Mouse (Mus musculus) intestine, embryonic 14.5 days (tissue): Measurements from ENCODE around the gene Sbf1. TPM values are rescaled to one million over a fixed set of nuclear protein-coding genes. Genes with fewer than 3 reads are reported as not detected.

Experiments
- ATAC-seq: fragments of 200-750 bp; cut with Nextera tagmentation; replicated peaks from 2 replicates; pipeline ENCODE4 v1.8.0; 2017; ENCODE audit warnings: low read depth, moderate number of reproducible peaks, moderate TSS enrichment, moderate library complexity; ENCODE audit not compliant: low FRiP score, low TSS enrichment
- DNase-seq: peaks from one replicate; pipeline ENCODE4 v3.0.0-alpha.2; 2018; ENCODE audit warnings: low spot score
- H3K27ac ChIP-seq: fragments of 300-500 bp; sonication (generic); 2 replicates; pipeline ENCODE4 v1.5.1; 2014; ENCODE audit warnings: low read depth, mild to moderate bottlenecking, control low read depth
- H3K27me3 ChIP-seq: fragments of 300-500 bp; sonication (generic); replicated peaks from 2 replicates; pipeline ENCODE4 v1.6.1; 2014; ENCODE audit warnings: low read length, control low read depth; ENCODE audit not compliant: control insufficient read depth, insufficient read depth
- H3K36me3 ChIP-seq: fragments of 300-500 bp; sonication (generic); 2 replicates; pipeline ENCODE4 v1.6.1; 2014; ENCODE audit warnings: low read length, control low read depth; ENCODE audit not compliant: control insufficient read depth, insufficient read depth
- H3K4me1 ChIP-seq: fragments of 300-500 bp; sonication (generic); replicated peaks from 2 replicates; pipeline ENCODE4 v1.6.1; 2014; ENCODE audit warnings: low read length, control low read depth, mixed read lengths; ENCODE audit not compliant: control insufficient read depth, insufficient read depth
- H3K4me2 ChIP-seq: fragments of 300-500 bp; sonication (generic); 2 replicates; pipeline ENCODE4 v1.6.1; 2014; ENCODE audit warnings: low read length
- H3K4me3 ChIP-seq: fragments of 300-500 bp; sonication (generic); 2 replicates; pipeline ENCODE4 v1.5.1; 2014; ENCODE audit warnings: low read depth, low read length, control low read depth, mixed read lengths
- H3K9ac ChIP-seq: fragments of 300-500 bp; sonication (generic); 2 replicates; pipeline ENCODE4 v1.6.1; 2014; ENCODE audit warnings: mild to moderate bottlenecking, low read length
- H3K9me3 ChIP-seq: fragments of 300-500 bp; sonication (generic); 2 replicates; pipeline ENCODE4 v1.6.1; 2016; ENCODE audit warnings: low read length, control low read depth; ENCODE audit not compliant: control insufficient read depth
- WGBS: fragments of 180-500 bp; shearing (Covaris S2); extraction: QIAGEN DNeasy Blood & Tissue Kit; methylation state at CpG from one replicate; pipeline ENCODE4 v1.1.7; 2014; 5-methylcytosine and 5-hydroxymethylcytosine counted together
- polyA plus RNA-seq: library from polyadenylated mRNA; unstranded; fragments of >200 nt; fragmentation: Nextera tagmentation; extraction: Ambion mirVana; gene quantifications from 2 replicates; pipeline ENCODE4 v1.2.1, GENCODE M21; 2014

Sbf1 gene
- polyA plus RNA-seq, 1 experiment from 2014 or later, result 53.6 TPM

DNA sequence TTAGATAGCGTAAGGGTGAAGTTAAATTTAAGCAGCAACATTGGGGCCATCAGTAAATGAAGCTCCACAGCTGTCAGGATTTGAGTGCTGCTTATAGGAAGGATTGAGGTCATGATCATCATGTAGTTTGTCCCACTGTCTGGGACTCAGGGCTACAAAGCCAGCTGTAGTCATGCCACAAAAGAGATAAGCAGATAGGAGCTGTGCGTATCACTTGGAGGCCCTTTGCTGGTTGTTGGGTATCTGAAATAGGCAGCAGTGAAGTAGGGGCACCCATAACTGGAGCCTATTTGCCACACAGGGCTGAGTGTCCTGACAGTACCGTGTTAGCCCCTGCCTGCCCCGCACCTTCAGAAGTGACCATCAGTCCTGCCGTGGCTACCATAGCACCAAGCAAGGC lies 29.6 kb downstream of the Sbf1 start:
- Histone ChIP-seq H3K27me3 (no peaks in the 10 kb centered on the region), H3K27ac (no peak overlapping the region), H3K4me2 (no peak overlapping the region), H3K4me1 (no peaks in the 10 kb centered on the region), H3K9me3 (no peaks in the 10 kb centered on the region), H3K36me3 (peaks cover 80% of the 10 kb centered on the region), H3K9ac (no peak overlapping the region), H3K4me3 (no peak overlapping the region)
- DNase-seq (no peak), ATAC-seq (no peak)
- WGBS, result 95% methylated on average over 5 of the region's 5 CpGs

DNA sequence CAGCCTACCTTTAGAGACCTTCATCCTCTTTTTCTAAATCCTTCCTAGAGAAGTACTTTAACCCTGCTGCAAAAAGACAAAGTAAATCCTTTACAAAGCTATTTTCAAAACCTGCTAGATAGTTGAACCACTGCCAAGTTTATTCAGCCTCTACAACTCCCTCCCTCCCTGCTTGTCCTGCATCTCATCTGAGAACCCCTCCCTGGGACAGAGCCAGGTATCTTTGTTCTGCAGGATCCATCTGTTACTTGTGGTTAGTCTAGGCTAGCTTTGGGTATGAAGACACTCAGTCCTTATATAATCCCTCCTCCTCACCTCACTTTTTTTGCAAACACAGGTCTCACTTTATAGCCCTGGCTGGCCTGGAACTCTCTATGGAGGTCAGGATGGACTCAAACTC lies 30.1 kb downstream of the Sbf1 start:
- DNase-seq, result no peak
- ATAC-seq, result no peak
- no peaks in the 10 kb centered on the region for H3K9me3 ChIP-seq
- H3K4me2 ChIP-seq, result no peak overlapping the region
- peaks cover 80% of the 10 kb centered on the region for H3K36me3 ChIP-seq
- H3K4me3 ChIP-seq, result no peak overlapping the region
- H3K4me1 ChIP-seq, result no peaks in the 10 kb centered on the region
- no peak overlapping the region for H3K27ac ChIP-seq
- H3K27me3 ChIP-seq, result no peaks in the 10 kb centered on the region
- H3K9ac ChIP-seq, result no peak overlapping the region

DNA sequence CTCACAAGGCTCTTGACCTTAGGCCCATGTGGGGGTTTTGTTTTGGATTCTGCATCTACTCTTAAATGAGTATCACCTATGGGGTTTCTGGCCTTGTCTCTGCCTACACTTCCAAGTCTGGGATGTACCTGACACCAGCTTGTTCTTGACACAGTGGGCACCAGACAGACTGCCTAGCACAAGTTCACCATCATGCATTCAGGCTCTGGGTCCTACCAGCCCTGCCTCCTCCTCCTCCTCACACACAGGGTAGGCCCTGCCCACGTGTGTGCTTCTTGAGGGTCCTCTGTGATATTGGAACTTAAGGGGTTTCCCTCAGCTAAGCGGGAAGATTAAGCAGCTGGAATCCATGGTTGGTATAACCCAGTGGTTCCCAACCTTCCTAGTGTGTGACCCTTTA lies 31.0 kb downstream of the Sbf1 start:
- WGBS, result 86% methylated on average over 2 of the region's 2 CpGs
- Histone ChIP-seq H3K9me3 (no peaks in the 10 kb centered on the region), H3K36me3 (peaks cover 80% of the 10 kb centered on the region), H3K4me2 (no peak overlapping the region), H3K4me3 (no peak overlapping the region), H3K27me3 (no peaks in the 10 kb centered on the region), H3K4me1 (no peaks in the 10 kb centered on the region), H3K27ac (no peak overlapping the region), H3K9ac (no peak overlapping the region)
- DNase-seq (no peak), ATAC-seq (no peak)

DNA sequence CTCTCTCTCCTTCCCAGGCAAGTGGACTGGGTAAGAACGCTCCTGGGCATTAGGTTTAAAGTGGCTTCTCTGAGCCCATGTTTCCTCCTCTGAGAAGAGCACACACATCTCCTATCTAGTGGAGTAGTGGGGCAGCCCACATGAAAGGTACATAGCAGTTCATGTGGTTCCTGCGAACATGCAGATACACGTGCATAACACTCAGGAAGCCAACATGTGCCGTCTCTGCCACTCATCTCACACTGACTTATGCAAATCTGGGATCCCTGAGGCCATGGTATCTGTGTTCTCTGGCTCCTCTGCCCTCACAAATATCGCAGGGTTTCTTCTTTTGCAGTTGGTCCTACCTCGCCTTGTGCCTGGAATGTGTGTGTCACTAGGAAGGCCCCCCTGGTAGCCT lies 32.6 kb downstream of the Sbf1 start:
- DNase-seq, result no peak
- Histone ChIP-seq H3K9me3 (no peaks in the 10 kb centered on the region), H3K27me3 (no peaks in the 10 kb centered on the region), H3K36me3 (peaks cover 80% of the 10 kb centered on the region), H3K27ac (no peak overlapping the region), H3K9ac (no peak overlapping the region), H3K4me3 (no peak overlapping the region), H3K4me1 (no peaks in the 10 kb centered on the region), H3K4me2 (no peak overlapping the region)
- WGBS, result 85% methylated on average over 6 of the region's 6 CpGs
- ATAC-seq, result no peak

DNA sequence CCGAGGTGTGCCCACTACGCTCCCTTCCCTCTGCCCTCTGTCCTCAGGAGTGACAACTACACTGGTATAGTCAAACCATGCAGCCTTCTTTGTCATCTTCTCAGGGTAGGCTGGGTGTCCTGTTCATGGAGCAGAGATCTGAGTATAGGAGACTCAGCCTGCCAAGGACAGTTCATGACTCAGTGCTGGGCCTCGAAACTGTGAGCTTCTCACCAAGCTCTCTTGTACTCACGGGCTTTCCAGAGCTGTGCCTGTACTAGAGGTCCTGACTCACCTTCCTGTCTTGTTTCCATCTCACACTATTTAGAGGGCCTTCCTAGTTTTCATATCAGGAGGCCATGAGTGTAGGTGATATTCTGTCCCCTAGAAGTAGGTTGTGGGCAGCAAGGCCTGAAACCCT lies 37.7 kb downstream of the Sbf1 start:
- 91% methylated on average over 4 of the region's 4 CpGs for WGBS
- Histone ChIP-seq H3K4me3 (no peak overlapping the region), H3K27me3 (no peaks in the 10 kb centered on the region), H3K4me1 (no peaks in the 10 kb centered on the region), H3K36me3 (peaks cover 82% of the 10 kb centered on the region), H3K9ac (no peak overlapping the region), H3K4me2 (no peak overlapping the region), H3K27ac (no peak overlapping the region), H3K9me3 (no peaks in the 10 kb centered on the region)
- no peak for ATAC-seq
- no peak for DNase-seq

DNA sequence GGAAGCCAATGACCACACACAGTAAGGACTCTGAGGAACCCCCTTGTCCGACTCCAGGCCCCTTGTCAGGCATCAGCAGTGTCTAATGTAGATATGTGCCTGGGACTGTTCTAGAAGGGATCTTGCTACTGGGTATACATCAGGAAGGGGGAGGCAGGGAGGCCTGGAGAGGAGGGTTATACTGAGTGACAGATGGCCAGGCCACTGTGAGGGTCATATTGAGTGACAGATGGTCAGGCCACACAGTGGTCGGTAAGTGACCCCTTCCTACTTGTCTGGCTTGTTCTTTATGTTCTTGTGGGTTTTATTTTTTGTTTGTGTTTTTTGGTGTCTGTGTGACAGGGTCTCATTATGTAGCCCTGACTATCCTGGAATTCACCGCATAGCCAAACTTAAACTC lies 39.6 kb downstream of the Sbf1 start:
- no peak overlapping the region for H3K4me3 ChIP-seq
- peaks cover 70% of the 10 kb centered on the region for H3K36me3 ChIP-seq
- H3K4me1 ChIP-seq, result no peaks in the 10 kb centered on the region
- no peaks in the 10 kb centered on the region for H3K27me3 ChIP-seq
- no peak overlapping the region for H3K4me2 ChIP-seq
- WGBS, result 79% methylated on average over 3 of the region's 3 CpGs
- DNase-seq (no peak), ATAC-seq (no peak)
- H3K27ac ChIP-seq, result no peak overlapping the region
- no peak overlapping the region for H3K9ac ChIP-seq
- H3K9me3 ChIP-seq, result no peaks in the 10 kb centered on the region

DNA sequence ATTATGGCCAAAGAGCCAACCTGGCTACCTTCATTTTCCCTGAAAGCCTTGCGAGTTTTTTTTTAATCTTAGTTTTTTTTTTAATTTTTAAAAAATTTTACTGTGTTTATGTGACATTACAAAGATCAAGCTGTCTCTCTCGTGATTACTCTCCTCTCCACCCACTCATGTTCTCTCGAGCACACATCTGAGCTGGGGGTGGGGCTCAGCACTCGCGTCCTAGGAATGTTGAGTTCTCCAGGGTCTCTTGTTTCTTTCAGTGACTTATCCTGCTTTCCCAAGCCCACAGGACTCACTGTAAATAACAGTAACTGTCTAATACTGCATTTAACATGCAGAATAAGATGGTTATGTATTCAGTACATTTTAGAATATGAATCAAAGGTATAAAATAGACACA lies 50.6 kb downstream of the Sbf1 start:
- DNase-seq (no peak), ATAC-seq (no peak)
- H3K27me3 ChIP-seq, result no peaks in the 10 kb centered on the region
- no peak overlapping the region for H3K9ac ChIP-seq
- H3K4me3 ChIP-seq, result no peak overlapping the region
- no peaks in the 10 kb centered on the region for H3K4me1 ChIP-seq
- H3K36me3 ChIP-seq, result peaks cover 38% of the 10 kb centered on the region
- H3K9me3 ChIP-seq, result no peaks in the 10 kb centered on the region
- H3K27ac ChIP-seq, result no peak overlapping the region
- H3K4me2 ChIP-seq, result no peak overlapping the region
- WGBS, result 79% methylated on average over 5 of the region's 5 CpGs

DNA sequence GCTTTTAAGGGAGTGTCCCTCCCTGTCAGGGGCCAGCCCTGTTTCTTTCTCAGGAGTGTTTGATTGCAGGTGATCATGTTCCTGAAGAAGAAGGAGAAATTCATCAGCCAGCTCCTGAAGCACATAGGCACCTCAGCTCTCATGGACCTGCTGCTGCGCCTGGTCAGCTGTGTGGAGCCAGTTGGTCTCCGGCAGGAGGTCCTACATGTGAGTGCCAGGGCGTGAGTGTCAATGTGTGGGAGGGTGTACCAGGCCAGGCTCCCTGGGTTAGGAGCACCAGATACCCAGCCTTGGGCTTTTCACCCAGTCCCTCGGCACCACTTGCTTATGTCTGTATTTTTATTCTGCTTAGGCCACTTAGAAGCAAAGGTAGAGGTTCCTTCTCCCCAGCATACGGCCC lies 56.1 kb downstream of the Sbf1 start:
- ATAC-seq, result no peak
- H3K27me3 ChIP-seq, result no peaks in the 10 kb centered on the region
- H3K9me3 ChIP-seq, result no peaks in the 10 kb centered on the region
- H3K36me3 ChIP-seq, result peaks cover 41% of the 10 kb centered on the region
- no peak overlapping the region for H3K4me3 ChIP-seq
- no peak overlapping the region for H3K4me2 ChIP-seq
- no peak overlapping the region for H3K9ac ChIP-seq
- 88% methylated on average over 5 of the region's 5 CpGs for WGBS
- no peak for DNase-seq
- H3K27ac ChIP-seq, result no peak overlapping the region
- no peaks in the 10 kb centered on the region for H3K4me1 ChIP-seq

DNA sequence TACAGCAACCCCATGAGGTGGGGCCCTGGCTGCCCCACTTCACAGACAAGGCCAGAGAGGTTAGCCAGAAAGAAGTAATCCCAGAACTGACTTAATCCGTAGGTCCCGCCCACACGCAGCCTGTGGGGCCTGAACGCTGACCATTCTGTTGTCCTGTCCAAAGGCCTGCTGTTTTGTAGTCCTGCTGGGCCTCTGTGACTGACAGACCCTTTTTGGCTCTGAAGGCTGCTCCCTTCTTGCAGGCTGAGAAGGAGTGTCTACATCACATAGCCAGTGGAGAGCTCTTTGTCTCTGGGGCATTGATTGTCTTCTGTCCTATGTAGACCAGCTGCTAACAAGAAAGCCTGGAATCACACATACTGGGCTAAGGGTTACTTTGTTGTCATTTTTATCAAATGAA lies 59.8 kb downstream of the Sbf1 start:
- peaks cover 36% of the 10 kb centered on the region for H3K36me3 ChIP-seq
- no peak overlapping the region for H3K4me3 ChIP-seq
- no peak overlapping the region for H3K4me2 ChIP-seq
- DNase-seq (no peak), ATAC-seq (no peak)
- H3K9me3 ChIP-seq, result no peaks in the 10 kb centered on the region
- no peak overlapping the region for H3K27ac ChIP-seq
- no peaks in the 10 kb centered on the region for H3K27me3 ChIP-seq
- H3K9ac ChIP-seq, result no peak overlapping the region
- 88% methylated on average over 4 of the region's 4 CpGs for WGBS
- no peaks in the 10 kb centered on the region for H3K4me1 ChIP-seq
